Mouse (Mus musculus): ENCODE measurements at regions not wholly inside any gene's neighbourhood (a gene's known extent, or its start where the extent isn't known, plus 50 kb on each side); places are given as distances from the start of the nearest gene placed in this dataset.

DNA sequence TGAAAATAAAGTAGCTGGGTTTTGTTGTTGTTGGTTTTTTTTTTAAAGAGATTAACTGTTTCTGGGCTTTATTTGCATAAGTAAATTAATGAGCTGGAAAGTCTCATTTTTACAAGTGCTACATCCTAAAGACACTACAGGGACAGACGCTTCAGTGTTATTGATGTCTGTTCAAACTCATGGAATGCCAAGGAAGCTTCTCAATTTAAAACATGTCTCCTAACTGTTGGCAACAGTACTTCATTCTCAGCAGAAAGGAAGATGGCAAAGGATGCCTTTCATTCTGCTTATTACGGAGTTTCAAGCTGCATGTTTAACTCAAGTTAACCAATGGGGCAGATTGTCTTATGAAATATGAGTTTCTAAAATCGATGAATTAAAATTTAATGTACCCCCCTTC lies 187.3 kb downstream of the Fam84a start:
- H3K4me2 ChIP-seq, result no peak overlapping the region
- no peaks in the 10 kb centered on the region for H3K4me1 ChIP-seq
- no peak overlapping the region for H3K27ac ChIP-seq
- no peak for ATAC-seq (replicated peaks; ENCODE audit: low FRiP score)
- H3K27me3 ChIP-seq, result no peaks in the 10 kb centered on the region
- 64% methylated on average over 3 of the region's 3 CpGs for WGBS
- no peak overlapping the region for H3K9ac ChIP-seq
- H3K4me3 ChIP-seq (replicated peaks), result no peak overlapping the region
- H3K9me3 ChIP-seq (replicated peaks), result no peaks in the 10 kb centered on the region
- no peaks in the 10 kb centered on the region for H3K36me3 ChIP-seq

DNA sequence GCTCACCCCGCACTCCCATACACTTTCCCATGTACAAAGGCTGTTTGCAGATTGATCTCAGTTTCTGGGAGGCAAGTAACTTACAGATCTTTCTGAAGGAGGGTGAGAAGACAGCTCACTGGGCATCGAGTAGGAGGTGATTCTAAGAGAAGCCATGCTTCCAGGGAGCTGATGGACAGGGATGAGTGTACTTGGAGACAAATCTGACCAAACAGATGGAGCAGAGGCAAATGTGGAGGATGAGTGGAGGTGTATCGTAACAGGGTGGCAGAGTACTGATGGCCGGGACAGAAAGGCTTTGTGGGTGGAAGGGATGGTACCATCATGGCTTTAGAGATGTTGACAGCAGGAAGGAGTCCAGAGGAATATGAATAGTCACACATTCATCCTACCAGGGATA lies 212.4 kb downstream of the Fam84a start:
- H3K4me1 ChIP-seq, result no peaks in the 10 kb centered on the region
- WGBS, result 93% methylated on average over 4 of the region's 4 CpGs
- no peak for ATAC-seq (replicated peaks; ENCODE audit: low FRiP score)
- no peaks in the 10 kb centered on the region for H3K9me3 ChIP-seq (replicated peaks)
- H3K27ac ChIP-seq, result no peak overlapping the region
- no peaks in the 10 kb centered on the region for H3K36me3 ChIP-seq
- H3K4me2 ChIP-seq, result no peak overlapping the region
- no peaks in the 10 kb centered on the region for H3K27me3 ChIP-seq
- no peak overlapping the region for H3K9ac ChIP-seq
- H3K4me3 ChIP-seq (replicated peaks), result no peak overlapping the region

DNA sequence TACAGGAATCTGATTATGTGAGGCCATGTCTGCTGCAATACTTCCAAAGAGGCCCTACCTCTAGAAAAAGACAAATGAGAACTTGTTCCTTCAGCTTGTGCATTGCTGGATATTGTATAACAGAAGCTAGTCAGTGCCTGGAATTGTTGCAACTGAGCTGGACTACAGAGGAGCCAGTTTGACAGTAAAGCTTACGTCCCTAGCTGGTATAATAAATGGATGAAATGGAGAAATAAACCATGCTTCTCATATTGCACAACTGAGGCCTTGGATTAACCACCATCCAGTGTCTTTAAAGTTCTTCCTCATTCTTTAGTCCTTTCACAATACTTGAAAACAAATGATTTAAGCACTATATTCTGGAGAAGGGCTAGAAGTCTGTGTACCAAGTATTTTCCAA lies 230.8 kb downstream of the Fam84a start:
- no peak for ATAC-seq (replicated peaks; ENCODE audit: low FRiP score)
- Histone ChIP-seq H3K4me1 (no peaks in the 10 kb centered on the region), H3K27ac (no peak overlapping the region), H3K9me3 (replicated peaks) (no peaks in the 10 kb centered on the region), H3K9ac (no peak overlapping the region), H3K4me3 (replicated peaks) (no peak overlapping the region), H3K4me2 (no peak overlapping the region), H3K27me3 (no peaks in the 10 kb centered on the region), H3K36me3 (no peaks in the 10 kb centered on the region)
- 73% methylated on average over 1 of the region's 1 CpGs for WGBS

DNA sequence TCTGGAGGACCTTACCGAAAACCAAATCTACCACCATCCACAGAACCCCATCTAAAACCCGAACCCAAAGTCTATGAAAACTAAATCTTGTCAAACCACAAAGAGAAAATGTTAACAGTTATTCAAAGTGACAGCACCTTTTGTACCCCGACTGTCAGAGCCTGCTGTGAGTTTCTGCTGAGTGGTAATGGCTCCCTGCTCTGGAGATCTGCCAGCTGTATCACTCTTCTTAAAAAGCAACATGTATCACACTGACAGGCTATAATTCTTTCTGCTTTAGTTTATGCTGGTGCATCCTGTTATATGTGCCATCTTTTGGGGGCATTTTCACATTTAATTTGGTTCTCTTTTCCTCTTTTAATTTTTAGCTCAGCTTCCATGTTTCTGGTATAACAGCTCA lies 268.5 kb downstream of the Fam84a start:
- no peak overlapping the region for H3K4me3 ChIP-seq (replicated peaks)
- H3K27ac ChIP-seq, result no peak overlapping the region
- H3K9ac ChIP-seq, result no peak overlapping the region
- H3K9me3 ChIP-seq (replicated peaks), result no peaks in the 10 kb centered on the region
- 59% methylated on average over 3 of the region's 3 CpGs for WGBS
- H3K36me3 ChIP-seq, result no peaks in the 10 kb centered on the region
- no peaks in the 10 kb centered on the region for H3K27me3 ChIP-seq
- H3K4me1 ChIP-seq, result no peaks in the 10 kb centered on the region
- ATAC-seq (replicated peaks; ENCODE audit: low FRiP score), result no peak
- no peak overlapping the region for H3K4me2 ChIP-seq

DNA sequence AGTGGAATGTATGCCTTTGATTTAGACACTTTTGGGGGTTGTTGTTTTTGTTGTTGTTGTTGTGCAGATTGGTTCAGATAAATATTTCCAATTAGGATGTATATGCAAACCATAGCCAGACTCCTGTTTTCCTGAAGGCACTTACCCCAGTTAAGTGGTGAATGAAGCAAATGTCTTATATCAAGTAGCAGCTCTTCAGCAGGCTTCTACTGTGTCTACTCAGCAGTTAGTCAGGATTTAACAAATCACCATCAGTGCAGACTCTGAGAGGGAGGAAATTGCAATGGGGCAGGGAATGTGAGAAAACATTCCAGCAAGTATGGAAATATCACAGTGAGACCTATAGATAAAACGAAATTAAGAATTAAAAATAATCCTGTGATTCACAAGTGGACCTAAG lies 282.7 kb downstream of the Fam84a start:
- Histone ChIP-seq H3K4me1 (no peaks in the 10 kb centered on the region), H3K27me3 (no peaks in the 10 kb centered on the region), H3K36me3 (no peaks in the 10 kb centered on the region), H3K27ac (no peak overlapping the region), H3K9me3 (replicated peaks) (no peaks in the 10 kb centered on the region), H3K4me2 (no peak overlapping the region), H3K4me3 (replicated peaks) (no peak overlapping the region), H3K9ac (no peak overlapping the region)
- 50% methylated on average over 1 of the region's 1 CpGs for WGBS
- no peak for ATAC-seq (replicated peaks; ENCODE audit: low FRiP score)

DNA sequence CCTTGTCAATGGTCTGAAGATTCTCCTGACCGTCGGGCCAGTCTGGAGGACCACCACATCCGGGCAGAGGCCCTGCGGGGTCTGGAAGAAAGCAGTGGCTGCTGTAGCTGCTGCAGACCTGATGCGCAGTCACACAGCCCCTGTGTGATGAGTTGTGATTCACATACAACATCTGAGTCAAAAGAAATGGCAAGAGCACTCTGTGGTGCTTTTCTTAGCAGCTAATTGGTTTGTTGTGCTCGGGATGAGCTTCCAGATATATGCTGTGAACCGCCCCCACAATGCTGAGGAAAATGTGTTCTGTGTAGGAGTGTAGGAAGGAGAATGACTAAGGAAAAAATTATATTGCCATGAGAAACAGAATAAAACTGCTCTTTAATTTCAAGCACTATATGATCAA lies 290.6 kb downstream of the Fam84a start:
- no peak for ATAC-seq (replicated peaks; ENCODE audit: low FRiP score)
- Histone ChIP-seq H3K9ac (no peak overlapping the region), H3K4me1 (no peaks in the 10 kb centered on the region), H3K36me3 (no peaks in the 10 kb centered on the region), H3K27ac (no peak overlapping the region), H3K9me3 (replicated peaks) (no peaks in the 10 kb centered on the region), H3K4me3 (replicated peaks) (no peak overlapping the region), H3K4me2 (no peak overlapping the region), H3K27me3 (no peaks in the 10 kb centered on the region)
- 88% methylated on average over 7 of the region's 7 CpGs for WGBS

DNA sequence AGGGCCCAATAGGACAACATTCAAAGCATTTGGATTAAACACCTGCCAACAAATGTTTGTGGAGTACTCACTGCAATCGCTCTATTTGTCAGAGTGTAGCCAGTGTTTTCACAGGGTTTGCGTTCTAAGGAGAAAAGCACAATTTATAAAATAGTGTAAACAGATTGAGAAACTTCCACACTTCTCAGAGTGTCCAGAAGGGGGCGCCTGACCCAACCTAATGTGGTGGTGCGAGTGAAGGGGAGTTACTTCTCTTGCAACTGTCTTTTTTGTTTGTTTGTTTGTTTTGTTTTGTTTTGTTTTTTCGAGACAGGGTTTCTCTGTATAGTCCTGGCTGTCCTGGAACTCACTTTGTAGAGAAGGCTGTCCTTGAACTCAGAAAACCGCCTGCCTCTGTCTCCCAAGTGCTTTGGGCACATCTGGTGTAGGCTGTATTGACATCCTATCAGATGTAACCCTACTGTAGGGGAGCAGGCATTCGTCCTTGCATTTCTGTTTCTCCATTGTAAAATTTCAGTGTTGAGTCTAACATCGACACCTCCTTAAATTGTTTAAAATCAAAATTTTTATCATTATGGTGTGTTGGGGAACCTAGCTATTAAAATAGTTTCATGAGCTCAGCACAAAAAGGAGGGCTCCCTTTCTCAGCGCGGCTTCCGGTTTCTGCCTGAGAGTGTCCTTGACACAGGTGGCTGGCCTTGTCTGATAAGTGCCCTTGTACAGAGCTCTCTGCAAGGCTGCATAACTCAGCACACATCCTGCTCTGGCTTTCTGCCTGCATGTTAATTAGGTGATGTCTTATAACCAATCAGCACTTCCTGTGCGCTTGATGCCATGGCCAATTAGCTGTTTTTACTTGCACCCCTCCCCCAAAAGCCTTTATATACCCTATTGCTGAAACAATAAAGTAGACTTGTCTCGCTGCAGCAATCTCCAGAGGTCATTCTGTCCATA lies 307.0 kb downstream of the Fam84a start:
- Histone ChIP-seq H3K4me1 (no peaks in the 10 kb centered on the region), H3K4me3 (replicated peaks) (no peak overlapping the region), H3K4me2 (no peak overlapping the region), H3K27me3 (no peaks in the 10 kb centered on the region), H3K27ac (no peak overlapping the region), H3K36me3 (no peaks in the 10 kb centered on the region), H3K9ac (no peak overlapping the region), H3K9me3 (replicated peaks) (no peaks in the 10 kb centered on the region)
- WGBS, result 64% methylated on average over 13 of the region's 13 CpGs
- ATAC-seq (replicated peaks; ENCODE audit: low FRiP score), result 0 out of 2 replicates have a peak, but pooled peaks have one; percentile 54

DNA sequence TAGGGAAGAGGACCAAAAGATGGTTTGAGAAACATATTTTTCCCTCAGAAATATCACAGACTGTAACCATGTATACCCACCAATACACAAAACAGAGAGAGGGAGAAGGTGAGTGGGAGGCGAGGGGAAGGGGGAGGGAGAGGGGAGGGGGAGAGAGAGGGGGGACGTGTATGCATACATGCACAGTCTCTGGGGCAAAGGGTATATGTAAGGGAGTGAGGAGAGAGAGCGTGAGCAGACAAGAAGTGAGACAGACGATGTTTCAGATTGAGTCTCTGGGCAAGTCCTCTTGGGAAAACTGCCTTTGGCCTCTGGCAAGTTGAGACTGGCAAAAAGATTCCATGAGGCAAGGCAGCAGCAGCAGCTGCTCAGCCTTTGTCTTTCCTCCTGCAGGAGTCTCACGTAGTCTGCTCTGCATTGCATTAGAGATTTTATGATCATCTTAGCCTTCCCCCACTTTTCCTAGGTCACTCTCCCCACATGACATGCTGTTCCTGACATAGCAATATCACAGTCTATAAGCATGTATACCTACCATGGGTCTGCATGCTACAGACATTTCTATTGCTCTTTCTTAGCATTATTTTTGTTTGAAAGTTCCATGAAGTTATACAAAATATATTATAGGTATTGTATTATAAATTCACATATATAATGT lies 308.3 kb downstream of the Fam84a start:
- no peaks in the 10 kb centered on the region for H3K4me1 ChIP-seq
- no peaks in the 10 kb centered on the region for H3K36me3 ChIP-seq
- no peak for ATAC-seq (replicated peaks; ENCODE audit: low FRiP score)
- H3K27ac ChIP-seq, result no peak overlapping the region
- H3K27me3 ChIP-seq, result no peaks in the 10 kb centered on the region
- H3K4me3 ChIP-seq (replicated peaks), result no peak overlapping the region
- WGBS, result 57% methylated on average over 5 of the region's 5 CpGs
- H3K9ac ChIP-seq, result no peak overlapping the region
- no peaks in the 10 kb centered on the region for H3K9me3 ChIP-seq (replicated peaks)
- H3K4me2 ChIP-seq, result no peak overlapping the region

DNA sequence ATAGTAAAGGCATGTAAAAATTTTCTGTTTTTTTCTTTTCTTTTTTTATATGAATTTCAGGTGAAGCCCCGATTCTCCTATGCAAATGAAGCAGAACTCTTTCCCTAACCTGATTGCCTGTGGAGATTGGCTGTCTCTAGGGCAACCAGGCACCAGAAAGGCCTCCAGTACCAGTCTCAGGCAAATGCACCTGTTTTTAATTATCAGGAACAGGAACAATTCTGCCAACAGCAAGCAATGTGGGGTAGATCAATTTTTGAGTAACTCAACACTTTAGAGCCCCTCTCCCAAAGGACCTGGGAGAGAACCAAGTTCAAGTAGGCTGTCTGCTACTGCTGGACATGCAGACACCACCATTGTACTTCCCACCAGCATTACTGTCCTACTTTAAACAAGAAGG lies 310.6 kb downstream of the Fam84a start:
- Histone ChIP-seq H3K4me2 (no peak overlapping the region), H3K36me3 (no peaks in the 10 kb centered on the region), H3K9me3 (replicated peaks) (no peaks in the 10 kb centered on the region), H3K4me1 (no peaks in the 10 kb centered on the region), H3K9ac (no peak overlapping the region), H3K27ac (no peak overlapping the region), H3K27me3 (no peaks in the 10 kb centered on the region), H3K4me3 (replicated peaks) (no peak overlapping the region)
- no peak for ATAC-seq (replicated peaks; ENCODE audit: low FRiP score)
- 68% methylated on average over 1 of the region's 1 CpGs for WGBS

DNA sequence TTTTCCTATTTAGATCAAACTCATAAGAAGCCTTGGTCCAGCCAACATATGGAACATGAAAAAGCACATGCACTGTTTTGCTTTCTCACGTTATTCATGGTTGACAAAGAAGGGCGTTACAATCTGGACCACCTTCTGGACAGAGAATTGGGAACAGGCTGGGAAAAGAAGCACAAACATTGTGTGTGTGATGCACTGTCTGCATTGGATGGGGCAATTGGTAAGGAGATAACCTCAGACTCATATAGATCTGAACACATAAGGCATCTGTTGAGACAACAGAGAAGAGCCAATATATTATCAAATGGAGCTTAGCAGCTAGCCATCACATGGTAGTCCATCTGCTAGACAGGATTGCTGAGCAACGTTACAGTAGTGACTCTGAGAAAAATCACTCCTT lies 317.1 kb downstream of the Fam84a start:
- Histone ChIP-seq H3K36me3 (no peaks in the 10 kb centered on the region), H3K9ac (no peak overlapping the region), H3K27ac (no peak overlapping the region), H3K4me3 (replicated peaks) (no peak overlapping the region), H3K9me3 (replicated peaks) (no peaks in the 10 kb centered on the region), H3K27me3 (no peaks in the 10 kb centered on the region), H3K4me1 (no peaks in the 10 kb centered on the region), H3K4me2 (no peak overlapping the region)
- ATAC-seq (replicated peaks; ENCODE audit: low FRiP score), result no peak
- 79% methylated on average over 3 of the region's 3 CpGs for WGBS

DNA sequence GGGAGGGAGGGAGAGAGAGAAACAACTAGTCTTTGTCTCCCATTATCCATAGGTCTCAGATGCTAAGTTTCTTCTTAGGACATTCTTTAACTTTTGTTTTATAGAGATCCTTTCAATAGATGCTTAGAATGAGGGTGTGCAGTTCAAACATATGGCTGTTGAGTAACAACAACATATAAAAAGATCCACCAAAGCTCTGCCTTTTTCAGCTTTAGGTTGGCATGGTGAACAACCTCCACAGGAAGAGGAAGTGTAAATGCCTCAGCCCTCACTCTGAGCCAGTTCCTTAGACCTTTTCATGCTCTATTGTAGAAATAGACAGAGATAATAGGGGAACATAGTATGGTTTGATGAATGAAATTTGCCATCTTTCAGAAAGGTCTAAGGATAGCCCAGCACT lies 326.0 kb downstream of the Fam84a start:
- Histone ChIP-seq H3K9ac (no peak overlapping the region), H3K9me3 (replicated peaks) (no peaks in the 10 kb centered on the region), H3K4me2 (no peak overlapping the region), H3K36me3 (no peaks in the 10 kb centered on the region), H3K27ac (no peak overlapping the region), H3K27me3 (no peaks in the 10 kb centered on the region), H3K4me1 (no peaks in the 10 kb centered on the region), H3K4me3 (replicated peaks) (no peak overlapping the region)
- no peak for ATAC-seq (replicated peaks; ENCODE audit: low FRiP score)

DNA sequence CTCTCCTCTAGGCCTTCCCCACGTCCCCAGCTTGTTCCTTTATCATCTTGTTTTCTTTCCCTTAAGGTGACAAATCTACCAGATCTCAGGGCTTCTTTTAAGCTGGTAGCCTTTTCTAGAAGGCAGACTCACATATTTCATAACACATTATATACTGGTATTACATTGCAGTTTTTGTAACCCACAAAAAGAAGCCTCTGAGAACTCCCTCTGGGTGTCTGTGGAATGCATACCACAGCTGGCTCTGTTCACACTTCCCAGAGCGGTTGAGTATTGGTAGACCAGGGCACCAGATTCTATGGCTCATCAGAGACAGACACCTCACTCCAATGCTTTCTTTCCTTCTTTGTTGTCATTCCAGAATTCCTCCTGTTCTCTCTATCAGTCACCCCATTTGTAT lies 336.4 kb downstream of the Fam84a start:
- 43% methylated on average over 2 of the region's 2 CpGs for WGBS
- Histone ChIP-seq H3K4me1 (no peaks in the 10 kb centered on the region), H3K27ac (no peak overlapping the region), H3K9me3 (replicated peaks) (no peaks in the 10 kb centered on the region), H3K36me3 (no peaks in the 10 kb centered on the region), H3K27me3 (no peaks in the 10 kb centered on the region), H3K9ac (no peak overlapping the region), H3K4me2 (no peak overlapping the region), H3K4me3 (replicated peaks) (no peak overlapping the region)
- ATAC-seq (replicated peaks; ENCODE audit: low FRiP score), result no peak

Data from kidney, embryonic 15.5 days (tissue).